In the genomic region with DNA sequence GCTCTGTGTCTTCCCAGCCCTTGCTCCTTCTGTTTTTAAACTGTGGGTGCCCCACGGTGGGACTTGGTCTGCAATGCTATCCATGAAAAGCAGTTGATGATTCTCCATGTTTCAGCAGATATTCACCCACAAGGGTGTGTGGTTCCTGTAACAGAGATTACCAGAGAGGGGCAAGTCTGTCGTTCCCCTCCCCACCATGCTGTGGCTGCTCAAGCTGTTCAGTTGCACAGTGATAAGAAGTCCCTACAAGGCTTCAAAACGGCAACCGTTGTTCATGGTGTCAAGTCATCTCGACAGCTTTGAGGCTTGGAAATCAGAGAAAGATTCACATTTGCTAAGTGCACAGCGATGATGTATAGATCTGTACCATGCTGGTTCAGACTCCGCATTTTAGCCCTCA, we compare ENCODE assay signal across 15 mouse cellular contexts.
"Had no signal": no experiment of that assay in that cellular context is flagged by ENCODE, and none has a peak within 500 bp of the region (broad histone marks: within the 10 kb centered on the region; RNA-seq: fewer than 3 reads in every experiment).

No protein-coding gene starts in this region.

- H3K4me2 ChIP-seq: intestine, embryonic 15.5 days; midbrain, embryonic 11.5 days; midbrain, embryonic 15.5 days; neural tube, embryonic 13.5 days had no signal

- H3K36me3 ChIP-seq: intestine, embryonic 15.5 days; midbrain, embryonic 15.5 days had no signal

- H3K9ac ChIP-seq: intestine, embryonic 15.5 days; midbrain, embryonic 15.5 days; neural tube, embryonic 13.5 days had no signal

- DNase-seq: kidney, adult 18-20 months; kidney, postnatal 10 days; kidney, postnatal 4 days; lung, adult 2 months; lung, postnatal 36 days; right cerebral cortex, postnatal 14 days; thymus, adult 18-20 months; thymus, postnatal 14 days had no signal

- H3K27me3 ChIP-seq: intestine, embryonic 15.5 days; midbrain, embryonic 15.5 days; neural tube, embryonic 13.5 days had no signal

- H3K27ac ChIP-seq: intestine, embryonic 15.5 days; layer of hippocampus, adult 2 months; limb, embryonic 10.5 days; midbrain, embryonic 15.5 days; neural tube, embryonic 13.5 days had no signal

- H3K4me3 ChIP-seq: intestine, embryonic 15.5 days; layer of hippocampus, adult 2 months; limb, embryonic 10.5 days; midbrain, embryonic 15.5 days; neural tube, embryonic 13.5 days had no signal

- H3K9me3 ChIP-seq: intestine, embryonic 15.5 days; midbrain, embryonic 15.5 days had no signal

- ATAC-seq: intestine, embryonic 15.5 days; lung, postnatal 0 days; midbrain, embryonic 15.5 days had no signal
